Mouse (Mus musculus): ENCODE results near the gene Sgsm3. TPM values are rescaled to one million over a fixed set of nuclear protein-coding genes. Genes with fewer than 3 reads are reported as not detected.

Gene Sgsm3
- total and polyA plus RNA-seq, 2 experiments from 2014 or later = 7.8 to 35.6 TPM

DNA sequence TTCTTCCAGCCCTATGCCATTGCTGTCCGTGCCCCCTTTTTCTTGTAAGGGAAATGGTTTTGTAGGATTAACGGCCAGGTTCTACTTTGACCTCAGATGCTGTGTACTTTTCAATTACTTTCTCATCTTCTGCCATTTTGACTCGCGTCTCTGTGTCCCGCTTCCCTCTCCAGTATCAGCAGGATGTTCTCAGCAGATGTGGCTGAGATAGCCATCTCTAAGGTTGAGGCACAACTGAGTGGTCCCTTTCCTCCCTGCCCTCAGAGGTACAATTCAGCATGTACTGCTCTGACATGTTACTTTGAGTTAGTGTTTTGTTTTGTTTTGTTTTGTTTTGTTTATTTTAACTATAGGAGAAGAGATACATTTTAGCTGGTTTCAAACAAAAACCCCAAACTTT lies 42.7 kb upstream of the Sgsm3 start:
- no peak for TF ChIP-seq EP300 (IDR thresholded peaks at IDR 0.05; ENCODE audit: low read depth)
- no peak for TF ChIP-seq CTCF (IDR thresholded peaks at IDR 0.05; ENCODE audit: low read depth)
- Histone ChIP-seq H3K36me3 (replicated peaks; ENCODE audit: control insufficient read depth, insufficient read depth, low read length) (peaks cover 33% of the 10 kb centered on the region), H3K9me3 (replicated peaks; ENCODE audit: control insufficient read depth, low read length) (no peaks in the 10 kb centered on the region), H3K4me3 (ENCODE audit: low read depth, low read length) (no peak overlapping the region), H3K27me3 (ENCODE audit: control insufficient read depth, insufficient read depth, low read length) (no peaks in the 10 kb centered on the region), H3K27ac (ENCODE audit: low read depth) (no peak overlapping the region; the same call in 1 of the 2 replicates), H3K9ac (replicated peaks; ENCODE audit: low read depth, low read length) (no peak overlapping the region), H3K4me2 (ENCODE audit: low read depth, low read length) (no peak overlapping the region), H3K4me1 (ENCODE audit: control insufficient read depth, insufficient read depth) (no peaks in the 10 kb centered on the region)
- ATAC-seq (ENCODE audit: insufficient read depth, low read depth) (no peak), DNase-seq (ENCODE audit: low spot score) (no peak)
- 87% methylated on average over 5 of the region's 5 CpGs for WGBS

DNA sequence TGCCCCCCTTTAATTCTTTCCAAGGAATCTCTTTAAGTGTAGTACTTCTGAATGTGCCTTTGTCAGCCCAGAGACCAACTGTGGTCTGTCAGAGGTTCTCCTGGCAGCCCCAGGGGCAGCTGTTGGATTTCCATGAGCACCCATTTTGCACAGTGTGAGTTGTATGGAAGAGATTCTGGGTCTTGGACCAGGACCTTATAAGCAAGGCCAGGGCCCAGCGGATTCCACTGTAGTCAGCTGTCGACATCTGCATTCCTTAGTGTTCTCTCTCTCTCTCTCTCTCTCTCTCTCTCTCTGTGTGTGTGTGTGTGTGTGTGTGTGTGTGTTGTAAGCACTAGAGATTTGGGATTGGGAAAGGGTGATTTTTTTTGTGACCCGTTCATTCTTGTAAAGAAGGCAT lies 40.9 kb upstream of the Sgsm3 start:
- H3K27ac ChIP-seq (ENCODE audit: low read depth) = peak overlapping the region; percentile 15; the same call in 1 of the 2 replicates
- WGBS = 45% methylated on average over 3 of the region's 3 CpGs
- no peak overlapping the region for H3K4me2 ChIP-seq (ENCODE audit: low read depth, low read length)
- H3K36me3 ChIP-seq (replicated peaks; ENCODE audit: control insufficient read depth, insufficient read depth, low read length) = peaks cover 31% of the 10 kb centered on the region
- TF ChIP-seq EP300 (IDR thresholded peaks at IDR 0.05; ENCODE audit: low read depth) = no peak
- TF ChIP-seq CTCF (IDR thresholded peaks at IDR 0.05; ENCODE audit: low read depth) = no peak
- H3K9me3 ChIP-seq (replicated peaks; ENCODE audit: control insufficient read depth, low read length) = no peaks in the 10 kb centered on the region
- ATAC-seq (ENCODE audit: insufficient read depth, low read depth) = peak; percentile 41; the same call in 1 of the 2 replicates
- H3K4me3 ChIP-seq (ENCODE audit: low read depth, low read length) = no peak overlapping the region
- H3K27me3 ChIP-seq (ENCODE audit: control insufficient read depth, insufficient read depth, low read length) = no peaks in the 10 kb centered on the region
- DNase-seq (ENCODE audit: low spot score) = no peak
- H3K4me1 ChIP-seq (ENCODE audit: control insufficient read depth, insufficient read depth) = no peaks in the 10 kb centered on the region
- H3K9ac ChIP-seq (replicated peaks; ENCODE audit: low read depth, low read length) = no peak overlapping the region

DNA sequence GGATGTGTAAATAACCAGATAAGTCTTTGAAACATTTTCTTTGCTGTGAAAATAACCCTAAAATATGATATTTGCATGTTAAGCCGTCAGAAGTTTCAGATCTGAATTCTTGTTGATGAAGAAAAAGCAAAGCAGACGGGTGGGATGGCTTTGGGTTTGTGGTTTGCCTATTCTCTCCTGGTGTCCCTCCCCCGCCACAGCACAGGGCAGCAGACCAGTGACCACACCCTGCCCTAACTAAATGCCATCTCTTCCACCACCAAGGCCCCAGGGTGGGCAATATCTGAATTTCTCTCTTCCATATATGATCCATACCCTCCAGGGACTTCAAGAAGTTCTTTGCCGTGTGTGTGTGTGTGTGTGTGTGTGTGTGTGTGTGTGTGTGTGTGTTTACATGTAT lies 39.0 kb upstream of the Sgsm3 start:
- 0 out of 2 replicates have a peak, but pooled peaks cover 23% of the 10 kb centered on the region for H3K36me3 ChIP-seq (replicated peaks; ENCODE audit: control insufficient read depth, insufficient read depth, low read length)
- H3K4me3 ChIP-seq (ENCODE audit: low read depth, low read length) = no peak overlapping the region
- TF ChIP-seq CTCF (IDR thresholded peaks at IDR 0.05; ENCODE audit: low read depth) (no peak), EP300 (IDR thresholded peaks at IDR 0.05; ENCODE audit: low read depth) (no peak)
- H3K4me2 ChIP-seq (ENCODE audit: low read depth, low read length) = no peak overlapping the region
- H3K4me1 ChIP-seq (ENCODE audit: control insufficient read depth, insufficient read depth) = no peaks in the 10 kb centered on the region
- no peaks in the 10 kb centered on the region for H3K9me3 ChIP-seq (replicated peaks; ENCODE audit: control insufficient read depth, low read length)
- no peak overlapping the region for H3K27ac ChIP-seq (ENCODE audit: low read depth)
- no peak for DNase-seq (ENCODE audit: low spot score)
- ATAC-seq (ENCODE audit: insufficient read depth, low read depth) = no peak
- H3K9ac ChIP-seq (replicated peaks; ENCODE audit: low read depth, low read length) = no peak overlapping the region
- H3K27me3 ChIP-seq (ENCODE audit: control insufficient read depth, insufficient read depth, low read length) = no peaks in the 10 kb centered on the region
- 83% methylated on average over 4 of the region's 4 CpGs for WGBS

DNA sequence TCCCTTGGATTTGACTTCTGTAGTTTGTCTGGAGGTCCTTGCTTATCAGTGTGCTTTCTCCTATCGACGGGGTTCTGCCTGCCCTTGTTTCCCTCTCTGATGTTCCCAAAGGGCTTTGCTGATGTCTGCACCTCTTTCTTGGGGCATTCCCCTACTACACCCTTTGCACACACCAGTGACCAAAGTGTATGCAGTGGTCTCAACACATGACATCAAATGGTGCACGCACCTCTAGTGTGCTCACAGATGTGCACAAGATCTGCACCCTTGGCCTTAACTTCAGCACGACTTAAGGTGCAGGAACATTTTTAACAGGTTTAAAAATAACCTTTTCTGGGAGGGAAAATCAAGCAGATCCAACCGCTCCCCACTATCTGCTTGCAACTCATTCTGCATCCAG lies 38.2 kb upstream of the Sgsm3 start:
- H3K9ac ChIP-seq (replicated peaks; ENCODE audit: low read depth, low read length) = no peak overlapping the region
- ATAC-seq (ENCODE audit: insufficient read depth, low read depth) (no peak), DNase-seq (ENCODE audit: low spot score) (no peak)
- H3K4me2 ChIP-seq (ENCODE audit: low read depth, low read length) = no peak overlapping the region
- H3K9me3 ChIP-seq (replicated peaks; ENCODE audit: control insufficient read depth, low read length) = no peaks in the 10 kb centered on the region
- 33% methylated on average over 5 of the region's 5 CpGs for WGBS
- no peaks in the 10 kb centered on the region for H3K27me3 ChIP-seq (ENCODE audit: control insufficient read depth, insufficient read depth, low read length)
- 0 out of 2 replicates have a peak, but pooled peaks cover 18% of the 10 kb centered on the region for H3K36me3 ChIP-seq (replicated peaks; ENCODE audit: control insufficient read depth, insufficient read depth, low read length)
- H3K27ac ChIP-seq (ENCODE audit: low read depth) = no peak overlapping the region
- H3K4me1 ChIP-seq (ENCODE audit: control insufficient read depth, insufficient read depth) = no peaks in the 10 kb centered on the region
- TF ChIP-seq CTCF (IDR thresholded peaks at IDR 0.05; ENCODE audit: low read depth) (no peak), EP300 (IDR thresholded peaks at IDR 0.05; ENCODE audit: low read depth) (no peak)
- H3K4me3 ChIP-seq (ENCODE audit: low read depth, low read length) = no peak overlapping the region

DNA sequence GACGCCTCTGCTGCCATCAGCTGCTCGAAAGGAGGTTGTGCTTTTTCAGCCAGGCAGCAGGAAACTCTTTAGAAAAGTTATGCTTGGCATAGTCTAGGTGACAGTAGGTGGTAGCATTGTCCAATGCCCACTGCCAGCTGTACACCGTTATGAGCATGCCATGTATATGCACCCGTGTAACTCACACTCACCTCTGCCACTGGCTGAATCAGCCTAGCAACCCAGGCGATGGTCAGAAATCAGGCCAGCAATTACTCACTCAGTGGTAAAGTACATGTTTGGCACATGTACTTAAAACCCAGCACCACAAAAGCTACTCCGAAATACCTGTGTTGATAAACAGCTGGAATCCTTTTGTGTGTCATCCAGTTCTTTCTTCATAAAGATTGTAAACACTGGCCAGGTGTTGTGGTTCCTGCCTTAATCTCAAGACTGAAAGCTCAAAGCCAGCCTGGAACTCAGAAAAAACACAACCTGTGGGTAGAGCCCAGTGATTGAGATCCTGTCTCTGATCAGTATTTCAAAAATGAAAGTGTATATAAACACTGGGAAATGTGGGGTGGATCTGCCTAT lies 36.0 kb upstream of the Sgsm3 start:
- Histone ChIP-seq H3K9ac (replicated peaks; ENCODE audit: low read depth, low read length) (no peak overlapping the region), H3K27ac (ENCODE audit: low read depth) (no peak overlapping the region), H3K9me3 (replicated peaks; ENCODE audit: control insufficient read depth, low read length) (no peaks in the 10 kb centered on the region), H3K36me3 (replicated peaks; ENCODE audit: control insufficient read depth, insufficient read depth, low read length) (0 out of 2 replicates have a peak, but pooled peaks cover 8% of the 10 kb centered on the region), H3K27me3 (ENCODE audit: control insufficient read depth, insufficient read depth, low read length) (no peaks in the 10 kb centered on the region), H3K4me2 (ENCODE audit: low read depth, low read length) (no peak overlapping the region), H3K4me1 (ENCODE audit: control insufficient read depth, insufficient read depth) (no peaks in the 10 kb centered on the region), H3K4me3 (ENCODE audit: low read depth, low read length) (no peak overlapping the region)
- TF ChIP-seq EP300 (IDR thresholded peaks at IDR 0.05; ENCODE audit: low read depth) (no peak), CTCF (IDR thresholded peaks at IDR 0.05; ENCODE audit: low read depth) (no peak)
- 92% methylated on average over 6 of the region's 6 CpGs for WGBS
- ATAC-seq (ENCODE audit: insufficient read depth, low read depth) (no peak), DNase-seq (ENCODE audit: low spot score) (no peak)

DNA sequence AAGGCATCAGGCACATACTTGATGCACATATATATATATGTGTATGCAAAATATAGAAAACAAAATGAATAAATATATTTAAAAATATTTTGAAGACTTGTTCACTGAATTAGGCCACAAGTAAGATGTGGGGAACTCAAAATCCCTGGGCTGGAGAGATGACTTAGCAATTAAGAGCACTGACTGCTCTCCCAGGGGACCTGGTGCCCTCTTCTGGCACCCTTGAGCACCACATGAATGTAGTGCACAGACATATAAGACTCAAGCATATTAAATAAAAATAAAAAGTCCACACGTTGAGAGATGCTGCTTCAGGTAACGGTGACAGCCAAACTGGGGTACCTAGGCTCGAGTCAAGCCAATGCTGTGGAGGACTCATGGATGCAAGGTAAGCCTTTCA lies 31.7 kb upstream of the Sgsm3 start:
- Histone ChIP-seq H3K9me3 (replicated peaks; ENCODE audit: control insufficient read depth, low read length) (no peaks in the 10 kb centered on the region), H3K9ac (replicated peaks; ENCODE audit: low read depth, low read length) (no peak overlapping the region), H3K4me1 (ENCODE audit: control insufficient read depth, insufficient read depth) (0 out of 2 replicates have a peak, but pooled peaks cover 9% of the 10 kb centered on the region), H3K27ac (ENCODE audit: low read depth) (no peak overlapping the region), H3K27me3 (ENCODE audit: control insufficient read depth, insufficient read depth, low read length) (no peaks in the 10 kb centered on the region), H3K4me3 (ENCODE audit: low read depth, low read length) (no peak overlapping the region), H3K4me2 (ENCODE audit: low read depth, low read length) (no peak overlapping the region), H3K36me3 (replicated peaks; ENCODE audit: control insufficient read depth, insufficient read depth, low read length) (no peaks in the 10 kb centered on the region; the same call in 1 of the 2 replicates)
- TF ChIP-seq CTCF (IDR thresholded peaks at IDR 0.05; ENCODE audit: low read depth) = peak; percentile 46
- TF ChIP-seq EP300 (IDR thresholded peaks at IDR 0.05; ENCODE audit: low read depth) = no peak
- ATAC-seq (ENCODE audit: insufficient read depth, low read depth) (no peak), DNase-seq (ENCODE audit: low spot score) (peak; percentile 38)
- WGBS = 54% methylated on average over 3 of the region's 3 CpGs
